Comparison of ENCODE assay signal across 13 mouse cellular contexts in genomic region chr13:67867899-67868298, GRCm38 (mm10). TPM values are rescaled to one million over a fixed set of nuclear protein-coding genes. Genes with fewer than 3 reads are reported as not detected.
A peak's percentile ranks its signal among the peaks of the same experiment; 100 is the strongest.
DNase-seq lines count a peak whose midpoint lies in the region; ATAC-seq and TF ChIP-seq lines count a peak whose summit lies in the region.
"Had no signal": no experiment of that assay in that cellular context is flagged by ENCODE, and none has a peak within 500 bp of the region (broad histone marks: within the 10 kb centered on the region; RNA-seq: fewer than 3 reads in every experiment).

No protein-coding gene starts in this region.

- ATAC-seq in forebrain, embryonic 11.5 days (replicated peaks; ENCODE audit: low FRiP score): no peak
- ATAC-seq in forebrain, embryonic 13.5 days: no peak
- no peak for ATAC-seq in liver, embryonic 12.5 days
- no peak for ATAC-seq in midbrain, embryonic 11.5 days (ENCODE audit: low FRiP score)

- no peaks in the 10 kb centered on the region for H3K79me2 ChIP-seq in liver, adult 2 months (ENCODE audit: control insufficient read depth, insufficient read depth, low read length)

- TF ChIP-seq POLR2A in liver, adult 2 months (IDR thresholded peaks at IDR 0.05; ENCODE audit: extremely low read depth, insufficient read depth, low read length): no peak

- H3K4me2 ChIP-seq in forebrain, embryonic 11.5 days (ENCODE audit: low read depth, low read length, severe bottlenecking): no peak overlapping the region
- H3K4me2 ChIP-seq in forebrain, embryonic 13.5 days: no peak overlapping the region
- no peak overlapping the region for H3K4me2 ChIP-seq in liver, embryonic 12.5 days
- no peak overlapping the region for H3K4me2 ChIP-seq in midbrain, embryonic 11.5 days
- H3K4me2 ChIP-seq: embryonic facial prominence, embryonic 13.5 days had no signal

- WGBS in forebrain, embryonic 11.5 days: 32% methylated on average over 3 of the region's 3 CpGs
- 36% methylated on average over 3 of the region's 3 CpGs for WGBS in forebrain, embryonic 13.5 days
- WGBS in liver, adult 2 months: 30% methylated on average over 3 of the region's 3 CpGs
- WGBS in liver, embryonic 12.5 days (ENCODE audit: insufficient replicate concordance): 32% methylated on average over 3 of the region's 3 CpGs
- WGBS in midbrain, embryonic 11.5 days: 33% methylated on average over 3 of the region's 3 CpGs

- H3K9ac ChIP-seq in forebrain, embryonic 11.5 days (ENCODE audit: low read length): no peak overlapping the region
- H3K9ac ChIP-seq in forebrain, embryonic 13.5 days: no peak overlapping the region
- no peak overlapping the region for H3K9ac ChIP-seq in liver, adult 2 months (ENCODE audit: low read depth, low read length)
- no peak overlapping the region for H3K9ac ChIP-seq in liver, embryonic 12.5 days
- no peak overlapping the region for H3K9ac ChIP-seq in midbrain, embryonic 11.5 days (ENCODE audit: low read length)
- H3K9ac ChIP-seq: embryonic facial prominence, embryonic 13.5 days had no signal

- H3K9me3 ChIP-seq in forebrain, embryonic 11.5 days (ENCODE audit: control insufficient read depth, low read length): no peaks in the 10 kb centered on the region; the same call in 1 of the 2 replicates
- no peaks in the 10 kb centered on the region for H3K9me3 ChIP-seq in forebrain, embryonic 13.5 days (replicated peaks)
- H3K9me3 ChIP-seq in liver, embryonic 12.5 days (replicated peaks): no peaks in the 10 kb centered on the region
- H3K9me3 ChIP-seq in midbrain, embryonic 11.5 days (ENCODE audit: control insufficient read depth, low read length): no peaks in the 10 kb centered on the region

- peak; percentile 58 for DNase-seq in forebrain, embryonic 11.5 days (ENCODE audit: low spot score)
- no peak for DNase-seq in liver, adult 2 months (ENCODE audit: extremely low read depth, low read depth, low spot score)
- peak; percentile 37 for DNase-seq in A20 (ENCODE audit: low read depth, low spot score)
- peak; percentile 13 to 44 for DNase-seq in adrenal gland, postnatal 36 days
- no peak for DNase-seq in natural killer cell, adult 2 months (ENCODE audit: low spot score in 2 of 2)
- DNase-seq in midbrain, embryonic 11.5 days (ENCODE audit: low spot score, missing footprints): no peak

- H3K27me3 ChIP-seq in forebrain, embryonic 11.5 days (ENCODE audit: control insufficient read depth, insufficient read depth, low read length): no peaks in the 10 kb centered on the region
- H3K27me3 ChIP-seq in forebrain, embryonic 13.5 days: no peaks in the 10 kb centered on the region
- 0 out of 2 replicates have a peak, but pooled peaks cover 4% of the 10 kb centered on the region for H3K27me3 ChIP-seq in liver, adult 2 months (ENCODE audit: control insufficient read depth, insufficient read depth, low read length)
- no peaks in the 10 kb centered on the region for H3K27me3 ChIP-seq in liver, embryonic 12.5 days (replicated peaks)
- no peaks in the 10 kb centered on the region for H3K27me3 ChIP-seq in midbrain, embryonic 11.5 days (ENCODE audit: control insufficient read depth, insufficient read depth, low read length)
- H3K27me3 ChIP-seq: embryonic facial prominence, embryonic 13.5 days had no signal

- H3K36me3 ChIP-seq in forebrain, embryonic 11.5 days (ENCODE audit: control insufficient read depth, insufficient read depth, low read length): no peaks in the 10 kb centered on the region
- no peaks in the 10 kb centered on the region for H3K36me3 ChIP-seq in forebrain, embryonic 13.5 days (ENCODE audit: poor library complexity, severe bottlenecking)
- H3K36me3 ChIP-seq in liver, adult 2 months (ENCODE audit: control insufficient read depth, insufficient read depth, low read length): no peaks in the 10 kb centered on the region
- no peaks in the 10 kb centered on the region for H3K36me3 ChIP-seq in liver, embryonic 12.5 days
- no peaks in the 10 kb centered on the region for H3K36me3 ChIP-seq in midbrain, embryonic 11.5 days (ENCODE audit: control insufficient read depth, insufficient read depth, low read length)
- H3K36me3 ChIP-seq: embryonic facial prominence, embryonic 13.5 days had no signal

- no peak overlapping the region for H3K4me3 ChIP-seq in forebrain, embryonic 11.5 days (ENCODE audit: low read depth, low read length)
- H3K4me3 ChIP-seq in forebrain, embryonic 13.5 days: no peak overlapping the region
- no peak overlapping the region for H3K4me3 ChIP-seq in liver, adult 2 months (ENCODE audit: insufficient read depth, low read depth, low read length)
- no peak overlapping the region for H3K4me3 ChIP-seq in liver, embryonic 12.5 days
- H3K4me3 ChIP-seq in midbrain, embryonic 11.5 days (ENCODE audit: low read depth, low read length): no peak overlapping the region
- H3K4me3 ChIP-seq: embryonic facial prominence, embryonic 13.5 days had no signal

- H3K27ac ChIP-seq in forebrain, embryonic 11.5 days (ENCODE audit: low read depth, low read length): no peak overlapping the region
- no peak overlapping the region for H3K27ac ChIP-seq in forebrain, embryonic 13.5 days
- H3K27ac ChIP-seq in liver, adult 2 months (replicated peaks; ENCODE audit: insufficient read depth, low read depth, low read length): no peak overlapping the region
- H3K27ac ChIP-seq in liver, embryonic 12.5 days: no peak overlapping the region
- H3K27ac ChIP-seq in midbrain, embryonic 11.5 days (ENCODE audit: low read depth, low read length): no peak overlapping the region
- H3K27ac ChIP-seq: embryonic facial prominence, embryonic 13.5 days had no signal

- peak; percentile 54; the same call in 1 of the 2 replicates for TF ChIP-seq CTCF in liver, adult 2 months (IDR thresholded peaks at IDR 0.05; ENCODE audit: low read depth, low read length)

- no peaks in the 10 kb centered on the region for H3K4me1 ChIP-seq in forebrain, embryonic 11.5 days (replicated peaks; ENCODE audit: control insufficient read depth, insufficient read depth, low read length)
- H3K4me1 ChIP-seq in forebrain, embryonic 13.5 days: no peaks in the 10 kb centered on the region
- no peaks in the 10 kb centered on the region for H3K4me1 ChIP-seq in liver, adult 2 months (ENCODE audit: control insufficient read depth, insufficient read depth, low read length)
- H3K4me1 ChIP-seq in liver, embryonic 12.5 days: no peaks in the 10 kb centered on the region
- no peaks in the 10 kb centered on the region for H3K4me1 ChIP-seq in midbrain, embryonic 11.5 days (ENCODE audit: control insufficient read depth, insufficient read depth, low read length)
- H3K4me1 ChIP-seq: embryonic facial prominence, embryonic 13.5 days had no signal

RNA-seq across cellular contexts. Expression of gene BC048507, which starts 4.8 kb away (rescaled TPM):
- not detected in 2 replicates for polyA plus RNA-seq in forebrain, embryonic 11.5 days (2014; fragmentation: Nextera tagmentation; extraction: Ambion mirVana)
- not detected in 2 replicates for polyA plus RNA-seq in forebrain, embryonic 13.5 days (2015; fragmentation: Nextera tagmentation; extraction: Ambion mirVana)
- total RNA-seq in liver, adult 2 months (2014; rRNA removed): not detected in 2 replicates
- polyA plus RNA-seq in liver, adult 2 months (2012; rRNA removed): not detected in 2 replicates
- polyA plus RNA-seq in liver, embryonic 12.5 days (2016; fragmentation: Nextera tagmentation; extraction: Ambion mirVana): not detected in 2 replicates
- not detected for total RNA-seq in adrenal gland, postnatal 36 days (2021)
- not detected in 2 replicates for polyA plus RNA-seq in midbrain, embryonic 11.5 days (2014; fragmentation: Nextera tagmentation; extraction: Ambion mirVana)
- total RNA-seq: left cerebral cortex, postnatal 36 days; megakaryocyte-erythroid progenitor cell, adult 5-6 weeks; neutrophil, adult 5-6 weeks had no signal
- polyA plus RNA-seq: embryonic facial prominence, embryonic 13.5 days; gonadal fat pad, adult 2 months had no signal

RNA-seq across cellular contexts. Expression of gene Gm10037, which starts 37.0 kb away (rescaled TPM):
- 2.7 and 2.8 TPM in 2 replicates for polyA plus RNA-seq in forebrain, embryonic 11.5 days (2014; fragmentation: Nextera tagmentation; extraction: Ambion mirVana)
- 4.1 and 4.8 TPM in 2 replicates for polyA plus RNA-seq in forebrain, embryonic 13.5 days (2015; fragmentation: Nextera tagmentation; extraction: Ambion mirVana)
- 0.37 and 1.9 TPM in 2 replicates for total RNA-seq in liver, adult 2 months (2014; rRNA removed)
- 0.21 and 0.92 TPM in 2 replicates for polyA plus RNA-seq in liver, adult 2 months (2012; rRNA removed)
- 0.60 and 0.92 TPM in 2 replicates for polyA plus RNA-seq in liver, embryonic 12.5 days (2016; fragmentation: Nextera tagmentation; extraction: Ambion mirVana)
- total RNA-seq in adrenal gland, postnatal 36 days (2021): 1 to 10 TPM; 2.7 to 3.8 TPM
- 3.1 and 3.6 TPM in 2 replicates for polyA plus RNA-seq in midbrain, embryonic 11.5 days (2014; fragmentation: Nextera tagmentation; extraction: Ambion mirVana)
- total RNA-seq: megakaryocyte-erythroid progenitor cell, adult 5-6 weeks had no signal

RNA-seq across cellular contexts. Expression of gene Zfp273, which starts 54.4 kb away (rescaled TPM):
- polyA plus RNA-seq in forebrain, embryonic 11.5 days (2014; fragmentation: Nextera tagmentation; extraction: Ambion mirVana): 7.7 and 8.1 TPM in 2 replicates
- polyA plus RNA-seq in forebrain, embryonic 13.5 days (2015; fragmentation: Nextera tagmentation; extraction: Ambion mirVana): 10.3 and 11.5 TPM in 2 replicates
- total RNA-seq in liver, adult 2 months (2014; rRNA removed): 3.3 and 3.4 TPM in 2 replicates
- polyA plus RNA-seq in liver, adult 2 months (2012; rRNA removed): 0.09 and 0.26 TPM in 2 replicates
- 1.6 and 1.8 TPM in 2 replicates for polyA plus RNA-seq in liver, embryonic 12.5 days (2016; fragmentation: Nextera tagmentation; extraction: Ambion mirVana)
- total RNA-seq in adrenal gland, postnatal 36 days (2021): 1 to 10 TPM; 2.3 to 4.2 TPM
- polyA plus RNA-seq in midbrain, embryonic 11.5 days (2014; fragmentation: Nextera tagmentation; extraction: Ambion mirVana): 8.6 and 9.0 TPM in 2 replicates

Comparison
In these comparisons a context has a peak if more than half of its experiments do, and no peak if none do; other contexts are left out.
1. DNase-seq: peak in forebrain, embryonic 11.5 days (single experiment), A20 (single experiment) and adrenal gland, postnatal 36 days (2 of 2); none in liver, adult 2 months (single experiment), natural killer cell, adult 2 months (0 of 2) and midbrain, embryonic 11.5 days (single experiment).